Mouse (Mus musculus) adrenal gland, adult (tissue): Measurements from ENCODE around the gene Akr1cl.

Experiments
- DNase-seq, 2 experiments: peaks; one replicate each; pipeline ENCODE4 v3.0.0; 2022 to 2023; ENCODE audit warnings: low spot score in 1 of 2; ENCODE audit not compliant: inconsistent age in 2 of 2

The Akr1cl gene

DNA sequence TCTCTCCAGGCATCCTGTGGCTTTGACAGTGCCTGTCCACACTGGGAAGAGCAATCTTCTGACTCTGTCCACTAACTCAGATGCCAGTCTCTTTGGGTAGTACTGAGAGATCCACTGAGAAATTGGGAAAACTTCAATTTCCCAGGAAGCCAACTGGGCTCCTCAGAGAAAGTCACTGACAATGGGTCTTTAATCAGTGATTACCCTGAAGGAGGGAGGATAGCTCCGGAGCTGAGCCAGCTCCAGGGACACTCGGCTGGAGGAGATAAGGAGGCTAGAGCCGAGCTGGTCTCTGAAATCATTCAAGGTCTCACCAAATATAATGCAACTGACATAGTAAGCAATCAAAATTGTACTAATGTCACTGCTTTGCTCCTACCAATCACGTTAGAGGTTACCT is 28.0 kb downstream of the Akr1cl start:
- DNase-seq, result peak in 1 of 2 experiments; percentile 73

DNA sequence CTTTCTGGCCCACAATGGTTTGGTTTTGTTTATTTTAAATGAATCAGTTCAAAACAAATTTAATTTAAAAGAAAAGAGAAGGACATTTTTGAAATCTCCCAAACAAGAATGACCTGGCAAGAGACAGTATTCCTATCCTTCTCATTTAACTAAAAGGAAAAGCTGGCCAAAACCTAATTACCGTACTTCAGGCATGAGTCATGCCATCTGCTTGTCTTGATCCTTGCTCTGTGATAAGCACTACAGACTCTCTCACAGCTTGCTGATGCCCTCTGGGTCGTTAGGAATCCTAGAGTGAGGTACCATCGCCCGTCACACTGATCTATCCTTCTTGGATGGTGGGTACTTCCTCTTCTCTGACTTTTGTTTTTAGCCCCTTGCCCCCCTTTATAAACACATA is 39.4 kb downstream of the Akr1cl start:
- DNase-seq, result no peak

DNA sequence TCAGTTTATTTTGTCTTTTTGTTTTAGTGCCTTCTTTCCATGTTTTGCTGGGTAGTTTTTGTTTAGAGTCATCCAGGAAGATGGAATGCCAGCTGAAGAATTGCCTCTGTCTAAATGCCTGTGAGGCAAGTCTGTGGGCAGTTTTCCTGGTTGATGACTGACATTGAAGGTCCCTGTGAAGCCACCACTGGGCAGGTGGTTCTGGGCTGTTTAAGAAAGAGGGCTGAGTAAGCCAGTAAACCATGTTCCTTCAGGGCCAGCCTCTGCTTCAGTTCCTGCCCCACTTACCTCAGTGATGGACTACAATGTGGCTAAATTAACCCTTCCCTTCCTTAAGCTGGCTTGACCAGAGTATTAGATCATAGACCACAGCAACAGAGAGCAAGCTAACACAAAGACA is 44.4 kb downstream of the Akr1cl start:
- DNase-seq, result no peak

DNA sequence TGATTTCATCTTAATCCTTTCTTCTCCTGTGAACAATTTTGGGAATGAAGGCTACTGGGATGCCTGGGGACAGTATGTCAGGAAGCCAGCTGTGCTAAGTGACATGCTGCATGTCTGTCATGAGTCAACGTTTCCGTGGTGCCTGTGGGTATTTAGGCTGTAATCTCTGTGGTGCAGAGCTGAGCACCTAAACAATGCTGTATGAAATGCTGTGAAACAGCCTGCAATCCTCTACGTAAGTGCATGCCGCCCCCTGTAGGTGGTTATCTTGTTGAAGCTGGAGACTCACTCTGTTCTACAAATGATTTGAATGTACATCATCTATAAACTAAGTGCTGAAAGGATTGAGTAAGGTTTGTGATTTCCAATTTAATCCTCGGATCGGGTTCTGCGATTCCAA is 46.4 kb downstream of the Akr1cl start:
- peak; percentile 65 to 90 for DNase-seq

DNA sequence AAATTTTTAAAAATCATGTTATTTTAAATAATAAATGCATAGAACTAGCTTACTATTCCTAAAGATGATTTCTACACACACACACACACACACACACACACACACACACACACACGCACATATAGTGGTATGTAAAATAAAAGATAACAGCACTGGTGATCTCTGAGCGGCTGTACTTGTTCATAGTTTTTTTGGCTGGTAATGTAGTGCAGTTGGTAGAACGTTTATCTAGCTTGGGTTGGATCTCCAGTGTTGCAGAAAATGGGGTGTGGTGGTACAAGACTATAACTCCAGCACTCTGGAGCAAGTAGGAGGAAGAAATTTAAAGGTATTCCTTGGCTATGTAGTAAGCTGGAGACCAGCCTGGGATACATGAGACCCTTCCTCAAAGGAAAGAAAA is 49.3 kb downstream of the Akr1cl start:
- no peak for DNase-seq

DNA sequence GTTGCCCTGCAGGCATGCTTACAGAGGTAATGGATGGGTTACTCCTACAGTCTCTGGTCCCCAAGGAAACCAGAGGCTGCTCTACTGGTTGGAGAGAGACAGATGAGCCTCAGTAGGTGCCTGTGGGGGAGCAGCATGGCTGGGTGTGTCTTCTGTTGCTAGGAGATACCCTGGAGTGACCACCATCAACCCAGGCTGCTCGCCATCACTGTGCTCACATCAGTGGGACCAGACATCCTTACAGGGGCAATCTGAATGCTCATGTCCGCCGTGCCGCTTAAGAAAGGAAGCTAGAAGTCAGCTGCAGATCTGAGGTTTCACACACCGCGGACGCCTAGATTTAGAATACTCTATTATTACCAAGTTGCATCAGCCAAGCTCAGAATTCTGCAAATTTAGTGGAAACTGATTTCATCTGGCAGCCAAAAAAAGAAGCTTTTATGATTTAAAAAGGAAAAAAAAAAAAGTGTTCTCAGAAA is 54.2 kb downstream of the Akr1cl start:
- DNase-seq, result no peak

DNA sequence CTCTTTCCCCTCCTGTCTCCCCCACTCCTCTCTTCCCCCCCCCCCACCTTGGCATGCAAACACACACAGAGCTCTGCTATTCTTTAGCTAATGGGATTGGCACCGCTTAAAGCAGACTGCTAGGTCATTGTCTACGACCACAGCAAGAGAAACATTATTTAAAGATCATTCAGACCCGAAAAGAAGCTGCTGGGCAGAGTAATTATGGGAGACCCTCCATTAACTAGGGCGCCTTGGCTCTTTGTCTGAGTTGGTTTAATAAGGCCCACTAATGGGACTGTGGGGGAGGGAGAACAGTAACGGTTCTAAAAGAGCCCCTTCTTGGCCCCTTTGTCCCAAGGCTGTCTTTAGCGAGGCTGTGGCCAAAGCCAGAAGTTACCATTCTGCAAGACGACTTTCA is 57.2 kb downstream of the Akr1cl start:
- DNase-seq, result no peak

DNA sequence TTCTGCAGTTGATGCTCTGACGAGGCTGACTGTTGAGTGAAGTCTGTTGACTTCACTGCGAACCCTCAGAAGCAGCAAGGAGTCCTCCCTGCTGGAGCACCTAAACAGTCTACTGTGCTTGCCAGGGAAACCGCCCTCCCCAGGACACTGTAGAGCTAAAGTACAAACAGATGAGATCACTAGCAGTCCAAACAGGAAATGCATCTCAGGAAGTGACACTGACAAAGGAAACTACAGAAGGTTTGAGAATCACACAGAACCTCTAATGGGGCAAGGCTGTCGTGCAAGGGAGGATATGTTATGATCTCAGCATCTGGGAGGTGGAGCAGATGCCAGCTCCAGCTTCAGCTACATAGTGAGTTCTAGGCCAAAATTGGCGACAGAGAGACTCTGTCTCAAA is 61.9 kb downstream of the Akr1cl start:
- peak in 1 of 2 experiments; percentile 49 for DNase-seq
